Mouse (Mus musculus) CH12.LX (cell line): Measurements from ENCODE around the gene Casz1. TPM values are rescaled to one million over a fixed set of nuclear protein-coding genes. Genes with fewer than 3 reads are reported as not detected.

Source experiments
- DNase-seq: peaks from one replicate; pipeline ENCODE4 v3.0.0-alpha.2; 2013; ENCODE audit errors: extremely low read depth
- H3K27ac ChIP-seq: 2 replicates; pipeline ENCODE4 v1.5.1; 2012; ENCODE audit warnings: low read depth, mild to moderate bottlenecking, control low read depth, moderate library complexity; ENCODE audit not compliant: insufficient read depth
- H3K27me3 ChIP-seq: replicated peaks from 2 replicates; pipeline ENCODE3; 2012; ENCODE audit warnings: inconsistent platforms
- H3K36me3 ChIP-seq, 2 experiments: replicated peaks in 1 of 2; 2 replicates each; pipeline versions ENCODE3 to v1.6.1; 2012; ENCODE audit warnings: inconsistent platforms in 1 of 2, low read length in 1 of 2, mild to moderate bottlenecking in 1 of 2, mixed read lengths in 1 of 2, moderate library complexity in 1 of 2; ENCODE audit not compliant: control insufficient read depth in 1 of 2, insufficient read depth in 1 of 2
- H3K4me1 ChIP-seq, 2 experiments: 2 replicates each; pipeline ENCODE4 v1.6.1; 2012; ENCODE audit warnings: inconsistent platforms in 1 of 2, moderate library complexity in 1 of 2; ENCODE audit not compliant: insufficient read depth in 2 of 2, control insufficient read depth in 1 of 2
- H3K4me2 ChIP-seq: 2 replicates; pipeline ENCODE4 v1.6.1; 2012; ENCODE audit warnings: low read depth, mild to moderate bottlenecking, control low read depth; ENCODE audit not compliant: poor library complexity, insufficient read depth, severe bottlenecking
- H3K4me3 ChIP-seq, 3 experiments: fragments of 150-350 bp in 1 of 3; sonication (generic) in 1 of 3; replicated peaks in 1 of 3; 2 replicates each; pipeline versions ENCODE3 to v1.5.1; 2011 to 2012; ENCODE audit warnings: low read depth in 2 of 3, low read length in 2 of 3, mild to moderate bottlenecking in 2 of 3, moderate library complexity in 2 of 3, control low read depth in 1 of 3, improper control_type of control experiment in 1 of 3, inconsistent platforms in 1 of 3, mixed read lengths in 1 of 3; ENCODE audit not compliant: poor library complexity in 1 of 3
- H3K79me2 ChIP-seq: replicated peaks from 2 replicates; pipeline ENCODE4 v1.6.1; 2012; ENCODE audit warnings: mild to moderate bottlenecking, moderate library complexity; ENCODE audit not compliant: control insufficient read depth, poor library complexity, insufficient read depth, severe bottlenecking; ENCODE audit errors: extremely low read depth
- H3K9ac ChIP-seq: 2 replicates; pipeline ENCODE4 v1.6.1; 2012; ENCODE audit warnings: low read depth, mild to moderate bottlenecking, control low read depth, moderate library complexity; ENCODE audit not compliant: insufficient read depth
- H3K9me3 ChIP-seq: replicated peaks from 2 replicates; pipeline ENCODE3; 2012; ENCODE audit warnings: low read length, inconsistent platforms, mixed read lengths
- BHLHE40 ChIP-seq: IDR thresholded peaks from 2 replicates; pipeline ENCODE4 v1.6.1; 2011; ENCODE audit warnings: mild to moderate bottlenecking, low read depth, low read length, improper control_type of control experiment
- CHD1 ChIP-seq: IDR thresholded peaks from 2 replicates; pipeline ENCODE4 v1.6.1; 2012; ENCODE audit warnings: low read depth, low read length, improper control_type of control experiment, inconsistent platforms
- CHD2 ChIP-seq: IDR thresholded peaks from 2 replicates; pipeline ENCODE4 v1.6.1; 2011; ENCODE audit warnings: low read length, improper control_type of control experiment
- ELF1 ChIP-seq: IDR thresholded peaks from 2 replicates; pipeline ENCODE4 v1.6.1; 2014; ENCODE audit warnings: low read depth, mild to moderate bottlenecking, inconsistent platforms, low read length, improper control_type of control experiment
- EP300 ChIP-seq: IDR thresholded peaks from 2 replicates; pipeline ENCODE4 v1.6.1; 2011; ENCODE audit warnings: low read length, improper control_type of control experiment
- ETS1 ChIP-seq: conservative IDR thresholded peaks from 2 replicates; pipeline ENCODE4 v1.6.1; 2012; ENCODE audit warnings: low read depth, mild to moderate bottlenecking, inconsistent platforms, low read length, improper control_type of control experiment, moderate library complexity
- IRF4 ChIP-seq: IDR thresholded peaks from 2 replicates; pipeline ENCODE4 v1.6.1; 2014; ENCODE audit warnings: low read depth, mild to moderate bottlenecking, inconsistent platforms, low read length, improper control_type of control experiment
- KAT2A ChIP-seq: IDR thresholded peaks from 2 replicates; pipeline ENCODE4 v1.6.1; 2012; ENCODE audit warnings: low read length, improper control_type of control experiment, inconsistent platforms; ENCODE audit not compliant: insufficient replicate concordance
- MAFK ChIP-seq: IDR thresholded peaks from 2 replicates; pipeline ENCODE4 v1.6.1; 2011; ENCODE audit warnings: low read length, improper control_type of control experiment; ENCODE audit not compliant: insufficient replicate concordance
- MAX ChIP-seq: IDR thresholded peaks from 2 replicates; pipeline ENCODE4 v1.6.1; 2011; ENCODE audit warnings: low read length, improper control_type of control experiment
- MEF2A ChIP-seq: IDR thresholded peaks from 2 replicates; pipeline ENCODE4 v1.6.1; 2014; ENCODE audit warnings: low read depth, mild to moderate bottlenecking, inconsistent platforms, low read length, improper control_type of control experiment, borderline replicate concordance
- MYC ChIP-seq: IDR thresholded peaks from 2 replicates; pipeline ENCODE4 v1.6.1; 2011; ENCODE audit warnings: low read depth, mild to moderate bottlenecking, improper control_type of control experiment, low read length
- NRF1 ChIP-seq: IDR thresholded peaks from 2 replicates; pipeline ENCODE4 v1.6.1; 2014; ENCODE audit warnings: low read depth, mild to moderate bottlenecking, inconsistent platforms, low read length, improper control_type of control experiment, moderate library complexity
- PAX5 ChIP-seq: IDR thresholded peaks from 2 replicates; pipeline ENCODE4 v1.6.1; 2012; ENCODE audit warnings: low read length, inconsistent platforms, mixed read lengths
- ZKSCAN1 ChIP-seq: IDR thresholded peaks from 2 replicates; pipeline ENCODE4 v1.6.1; 2012; ENCODE audit warnings: low read depth, inconsistent platforms, low read length, improper control_type of control experiment, borderline replicate concordance
- dilution Hi-C: fragments of 300-500 bp; cut with MboI; formaldehyde crosslinking; loops from 2 replicates; pipeline ENCODE4 v1.14.3; 2020; ENCODE audit warnings: low sequenced_read_pairs; ENCODE audit not compliant: extremely low pct_unique_long_range_greater_than_20kb, extremely low pct_ligation_motif_present
- in situ Hi-C: fragments of 300-500 bp; cut with MboI; formaldehyde crosslinking; loops from 3 replicates; pipeline ENCODE4 v1.14.3; 2019; ENCODE audit warnings: low sequenced_read_pairs, low pct_ligation_motif_present, low pct_unique_long_range_greater_than_20kb, mixed read lengths
- polyA plus RNA-seq: library from polyadenylated mRNA; unstranded; fragments of >175 nt; gene quantifications from 2 replicates; pipeline ENCODE4 v1.2.1, GENCODE M21; 2012; ENCODE audit warnings: low read depth; ENCODE audit not compliant: insufficient read length
- total RNA-seq, 2 experiments: library from RNA; depleted of rRNA; stranded (reverse); fragments of 300-350 nt in 1 of 2; fragments of >200 nt in 1 of 2; gene quantifications; 2 replicates each; pipeline ENCODE4 v1.2.3; 2012 to 2014

Casz1 gene
- total and polyA plus RNA-seq, 3 experiments, result 0.12 to 0.36 (median 0.17) TPM

DNA sequence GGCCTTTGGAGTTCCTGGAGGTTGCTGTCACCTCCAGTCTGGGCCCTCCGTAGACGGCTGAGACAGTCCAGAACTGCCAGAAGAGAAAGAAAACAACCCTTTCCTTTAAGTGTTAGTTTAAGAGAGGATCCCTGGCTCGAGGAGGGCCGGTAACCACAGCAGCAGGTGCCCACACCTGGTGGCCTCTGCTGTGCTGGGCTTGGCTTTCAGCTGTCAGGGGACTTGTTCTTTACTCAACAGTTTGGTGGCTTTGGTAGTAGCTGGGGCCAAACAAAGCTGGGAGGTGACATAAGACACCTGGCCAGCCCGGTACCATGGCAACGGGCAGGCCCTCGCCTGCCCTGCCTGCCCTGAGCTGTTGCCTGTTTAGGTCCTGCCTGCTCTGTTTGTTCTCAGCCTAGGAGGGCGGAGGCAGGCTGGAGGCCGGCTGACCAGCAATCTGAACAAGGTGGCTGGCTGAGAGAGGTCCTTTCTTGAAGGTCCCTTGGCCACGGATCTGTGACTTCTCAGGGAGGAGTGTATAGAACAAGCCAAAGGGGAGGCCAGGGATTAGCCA, 143.7 kb downstream of the Casz1 start:
- H3K4me2 ChIP-seq, result no peak overlapping the region
- in situ Hi-C loops (no loop called here), dilution Hi-C loops (no loop called here)
- TF ChIP-seq ETS1 (no peak), MYC (no peak), CHD1 (no peak), MAX (no peak), IRF4 (no peak), MAFK (no peak), BHLHE40 (no peak)
- no peak overlapping the region for H3K9ac ChIP-seq
- no peak overlapping the region for H3K4me3 ChIP-seq
- H3K79me2 ChIP-seq, result no peaks in the 10 kb centered on the region
- peaks cover 0 to 44% of the 10 kb centered on the region in 2 experiments for H3K36me3 ChIP-seq
- H3K27ac ChIP-seq, result no peak overlapping the region
- DNase-seq, result no peak
- no peaks in the 10 kb centered on the region for H3K27me3 ChIP-seq
- H3K9me3 ChIP-seq, result no peaks in the 10 kb centered on the region
- peaks cover 13 to 17% of the 10 kb centered on the region in 2 experiments for H3K4me1 ChIP-seq

DNA sequence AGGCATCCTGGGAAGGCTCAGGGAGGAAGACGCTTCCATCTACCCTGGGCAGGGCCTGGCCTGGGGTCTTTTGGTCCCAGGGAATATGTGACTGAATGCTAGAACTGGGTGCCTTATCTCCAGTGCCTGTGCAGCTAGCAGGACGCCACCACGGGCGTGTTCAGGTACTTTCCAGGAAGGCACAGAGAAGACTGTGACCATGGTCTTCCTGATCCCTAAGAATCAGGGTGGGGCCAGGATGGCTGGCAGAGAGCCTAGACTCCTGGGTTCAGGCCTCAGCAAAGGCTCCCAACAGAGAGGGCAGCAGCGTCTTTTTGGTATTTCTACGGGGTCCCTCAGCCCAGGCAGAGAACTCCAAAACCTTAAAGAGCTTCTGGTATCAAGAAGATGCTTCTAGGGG, 146.3 kb downstream of the Casz1 start:
- Histone ChIP-seq H3K79me2 (no peaks in the 10 kb centered on the region), H3K9me3 (no peaks in the 10 kb centered on the region), H3K4me2 (no peak overlapping the region), H3K27me3 (no peaks in the 10 kb centered on the region), H3K27ac (no peak overlapping the region), H3K9ac (no peak overlapping the region), H3K36me3 (peaks cover 0 to 58% of the 10 kb centered on the region in 2 experiments), H3K4me3 (no peak overlapping the region), H3K4me1 (peaks cover 13 to 17% of the 10 kb centered on the region in 2 experiments)
- DNase-seq, result no peak
- dilution Hi-C loops, result no loop called here
- in situ Hi-C loops, result no loop called here
- TF ChIP-seq MEF2A, result no peak
- TF ChIP-seq ZKSCAN1, result no peak
- TF ChIP-seq EP300, result no peak
- no peak for TF ChIP-seq ELF1
- TF ChIP-seq CHD2, result no peak
- TF ChIP-seq NRF1, result no peak
- no peak for TF ChIP-seq ETS1
- TF ChIP-seq PAX5, result no peak
- no peak for TF ChIP-seq KAT2A
